Mouse (Mus musculus): ENCODE data around the gene Mfge8. TPM values are rescaled to one million over a fixed set of nuclear protein-coding genes. Genes with fewer than 3 reads are reported as not detected.

Mfge8 gene
- polyA plus RNA-seq, 1 experiment from 2014 or later = 369 TPM

DNA sequence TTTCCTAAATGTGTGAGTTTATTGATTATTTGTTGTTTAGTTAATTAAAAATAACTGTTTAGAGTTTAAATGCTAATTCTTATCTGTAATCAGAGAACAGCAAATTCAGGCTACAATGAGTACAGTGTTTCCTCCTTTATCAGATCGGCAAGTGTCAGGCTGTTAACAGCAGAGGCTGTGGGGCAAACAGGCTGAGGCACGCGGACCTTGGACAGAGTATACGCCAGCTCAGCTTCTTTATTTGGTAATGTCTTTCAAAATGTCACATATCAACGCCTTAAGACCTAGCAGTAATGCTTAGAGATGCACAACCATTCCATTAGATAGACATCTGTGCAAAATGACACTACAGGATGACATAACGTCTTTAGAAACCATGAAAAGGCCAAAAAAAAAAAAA is 662 bp upstream of the Mfge8 start:
- Histone ChIP-seq H3K27me3 (no peaks in the 10 kb centered on the region), H3K9ac (0 out of 2 replicates have a peak overlapping the region, but pooled peaks have one; percentile 0), H3K36me3 (0 out of 2 replicates have a peak, but pooled peaks cover 6% of the 10 kb centered on the region), H3K27ac (no peak overlapping the region), H3K4me2 (peak overlapping the region; percentile 82; the same call in 1 of the 2 replicates), H3K4me1 (peaks cover 25% of the 10 kb centered on the region), H3K9me3 (no peaks in the 10 kb centered on the region), H3K4me3 (no peak overlapping the region)
- no peak for ATAC-seq (ENCODE audit: borderline replicate concordance, extremely low read depth, low FRiP score, low TSS enrichment)
- WGBS = 45% methylated on average over 6 of the region's 6 CpGs

GRCm38 (mm10) chr7:79147931-79148653 is 768 bp downstream of the Mfge8 start:
- peak overlapping the region; percentile 77 for H3K9ac ChIP-seq
- peaks cover 17% of the 10 kb centered on the region for H3K36me3 ChIP-seq
- 0 out of 2 replicates have a peak, but pooled peaks have one; percentile 2 for ATAC-seq (ENCODE audit: borderline replicate concordance, extremely low read depth, low FRiP score, low TSS enrichment)
- H3K27me3 ChIP-seq = no peaks in the 10 kb centered on the region
- 2% methylated on average over 19 of the region's 20 CpGs for WGBS
- peak overlapping the region; percentile 89 for H3K27ac ChIP-seq
- peak overlapping the region; percentile 82 for H3K4me3 ChIP-seq
- peak overlapping the region; percentile 82 for H3K4me2 ChIP-seq
- no peaks in the 10 kb centered on the region for H3K9me3 ChIP-seq
- H3K4me1 ChIP-seq = peaks cover 25% of the 10 kb centered on the region

DNA sequence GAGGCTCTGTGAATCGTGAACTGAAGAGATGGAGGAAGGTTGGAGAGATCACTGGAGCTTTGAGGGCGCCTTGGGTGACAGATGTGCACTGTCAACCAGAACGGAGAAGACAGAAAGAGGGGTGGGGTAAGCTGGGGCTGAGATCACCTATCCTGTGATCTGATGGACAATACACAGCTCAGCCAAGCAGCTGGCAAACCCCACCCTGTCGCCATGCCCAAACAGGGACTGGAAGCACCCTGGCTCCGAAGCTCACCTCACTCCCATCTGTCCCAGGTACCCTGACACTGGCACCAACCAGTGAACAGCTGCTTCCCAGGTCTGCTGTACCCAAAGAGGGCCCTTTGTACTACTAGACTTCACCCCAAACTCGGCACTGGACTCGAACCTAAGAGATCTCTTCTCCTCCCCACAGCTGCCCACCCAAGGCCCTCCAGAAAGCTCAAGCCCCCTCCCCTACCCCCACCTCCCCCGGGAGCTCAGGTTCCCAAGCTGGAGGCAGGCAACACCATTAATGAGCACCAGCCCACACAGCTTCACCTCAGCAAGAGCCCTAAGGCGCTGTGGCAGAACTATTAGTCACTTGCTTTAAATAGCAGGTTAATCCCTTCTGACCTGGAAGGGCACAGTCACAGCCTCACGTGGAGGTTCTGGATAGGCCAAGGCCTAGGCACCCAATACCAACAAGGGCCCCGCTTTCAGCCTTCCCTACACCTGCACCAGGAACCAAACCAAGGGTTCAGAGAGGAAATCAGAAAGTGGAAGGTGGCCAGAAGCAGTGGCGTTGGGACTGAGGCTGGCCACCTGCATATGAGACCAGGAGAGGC is 1.6 kb downstream of the Mfge8 start:
- Histone ChIP-seq H3K27me3 (no peaks in the 10 kb centered on the region), H3K27ac (no peak overlapping the region), H3K9ac (peak overlapping the region; percentile 77; the same call in 1 of the 2 replicates), H3K4me3 (peak overlapping the region; percentile 82), H3K4me2 (peak overlapping the region; percentile 82), H3K9me3 (no peaks in the 10 kb centered on the region), H3K36me3 (peaks cover 26% of the 10 kb centered on the region), H3K4me1 (peaks cover 25% of the 10 kb centered on the region)
- ATAC-seq (ENCODE audit: borderline replicate concordance, extremely low read depth, low FRiP score, low TSS enrichment) = no peak
- 45% methylated on average over 12 of the region's 12 CpGs for WGBS

DNA sequence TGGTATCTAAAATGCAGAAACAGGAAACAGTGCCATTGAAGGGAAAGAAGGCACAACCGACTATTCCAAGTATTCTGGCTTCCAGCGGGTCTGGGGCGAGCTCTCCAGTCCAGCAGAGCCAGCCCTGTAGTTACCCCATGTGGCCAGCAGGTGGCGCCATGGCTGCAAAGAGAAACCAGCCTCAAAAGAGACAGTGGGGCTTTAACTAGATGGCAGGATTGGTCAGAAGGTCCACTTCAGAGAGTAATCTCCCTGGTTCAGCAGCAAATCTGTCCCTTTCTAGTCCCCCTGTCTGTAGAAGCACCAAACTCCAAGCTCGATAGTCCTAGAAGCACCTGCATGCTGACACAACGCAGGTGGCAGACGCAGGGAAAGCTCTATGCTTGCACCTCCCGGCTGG is 8.0 kb downstream of the Mfge8 start:
- H3K36me3 ChIP-seq = peaks cover 57% of the 10 kb centered on the region
- no peak overlapping the region for H3K4me2 ChIP-seq
- WGBS = 36% methylated on average over 8 of the region's 8 CpGs
- no peak overlapping the region for H3K4me3 ChIP-seq
- H3K4me1 ChIP-seq = no peaks in the 10 kb centered on the region
- ATAC-seq (ENCODE audit: borderline replicate concordance, extremely low read depth, low FRiP score, low TSS enrichment) = no peak
- H3K27me3 ChIP-seq = no peaks in the 10 kb centered on the region
- no peak overlapping the region for H3K27ac ChIP-seq
- no peak overlapping the region for H3K9ac ChIP-seq
- no peaks in the 10 kb centered on the region for H3K9me3 ChIP-seq

GRCm38 (mm10) chr7:79139891-79140591 is 8.8 kb downstream of the Mfge8 start:
- Histone ChIP-seq H3K9ac (no peak overlapping the region), H3K4me2 (no peak overlapping the region), H3K4me1 (no peaks in the 10 kb centered on the region), H3K36me3 (peaks cover 62% of the 10 kb centered on the region), H3K9me3 (no peaks in the 10 kb centered on the region), H3K27ac (no peak overlapping the region), H3K27me3 (no peaks in the 10 kb centered on the region), H3K4me3 (no peak overlapping the region)
- no peak for ATAC-seq (ENCODE audit: borderline replicate concordance, extremely low read depth, low FRiP score, low TSS enrichment)
- WGBS = 61% methylated on average over 4 of the region's 4 CpGs

- WGBS = 70% methylated on average over 6 of the region's 6 CpGs
- Histone ChIP-seq H3K27me3 (no peaks in the 10 kb centered on the region), H3K27ac (no peak overlapping the region), H3K4me1 (no peaks in the 10 kb centered on the region), H3K4me3 (no peak overlapping the region), H3K4me2 (no peak overlapping the region), H3K36me3 (peaks cover 66% of the 10 kb centered on the region), H3K9ac (no peak overlapping the region), H3K9me3 (no peaks in the 10 kb centered on the region)
- ATAC-seq (ENCODE audit: borderline replicate concordance, extremely low read depth, low FRiP score, low TSS enrichment) = no peak
Observed at GRCm38 (mm10) chr7:79139328-79139824, 9.5 kb downstream of the Mfge8 start.

DNA sequence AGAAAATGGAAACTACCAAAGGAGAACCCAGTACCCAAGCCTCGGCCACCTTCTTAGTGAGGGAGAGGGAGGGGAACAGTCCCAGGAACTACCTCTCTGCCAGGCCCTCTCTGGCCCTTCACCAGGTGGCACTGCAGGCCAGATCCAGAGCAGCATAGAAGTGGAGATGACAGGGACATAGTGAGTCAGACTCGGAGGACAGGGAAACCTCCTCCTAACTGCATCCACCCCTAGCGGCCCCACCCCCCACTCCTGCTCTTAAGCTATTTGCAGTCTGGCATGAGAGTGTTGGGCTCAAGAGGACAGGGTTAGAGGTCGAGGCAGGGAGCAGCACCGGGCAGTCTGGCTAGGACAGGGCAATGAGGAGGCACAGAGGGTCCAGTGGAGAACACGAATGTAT is 15.5 kb downstream of the Mfge8 start:
- WGBS = 23% methylated on average over 6 of the region's 6 CpGs

GRCm38 (mm10) chr7:79130843-79131444 is 17.9 kb downstream of the Mfge8 start, which contains the start of gene Hapln3:
TSS of gene Hapln3 (minus strand) at chr7:79131018.
- H3K27me3 ChIP-seq = no peaks in the 10 kb centered on the region
- no peaks in the 10 kb centered on the region for H3K9me3 ChIP-seq
- H3K36me3 ChIP-seq = peaks cover 20% of the 10 kb centered on the region
- peaks cover 18% of the 10 kb centered on the region for H3K4me1 ChIP-seq
- no peak within 1 kb of the TSS for H3K27ac ChIP-seq
- no peak within 1 kb of the TSS for H3K9ac ChIP-seq
- H3K4me3 ChIP-seq = peak within 1 kb of the TSS; percentile 29
- WGBS = 3% methylated on average over 19 of the region's 19 CpGs
- peak within 1 kb of the TSS; percentile 56 for H3K4me2 ChIP-seq
- ATAC-seq (ENCODE audit: borderline replicate concordance, extremely low read depth, low FRiP score, low TSS enrichment) = 0 out of 2 replicates have a peak, but pooled peaks have one; percentile 13

More for the DNA sequence above, 15.5 kb downstream of the Mfge8 start:
- Histone ChIP-seq H3K4me2 (no peak overlapping the region), H3K4me1 (peaks cover 18% of the 10 kb centered on the region), H3K9me3 (no peaks in the 10 kb centered on the region), H3K27me3 (no peaks in the 10 kb centered on the region), H3K36me3 (peaks cover 36% of the 10 kb centered on the region), H3K4me3 (no peak overlapping the region), H3K27ac (no peak overlapping the region), H3K9ac (no peak overlapping the region)
- no peak for ATAC-seq (ENCODE audit: borderline replicate concordance, extremely low read depth, low FRiP score, low TSS enrichment)

GRCm38 (mm10) chr7:79130385-79130784 is 18.5 kb downstream of the Mfge8 start:
- Histone ChIP-seq H3K27ac (no peak overlapping the region), H3K27me3 (no peaks in the 10 kb centered on the region), H3K4me3 (peak overlapping the region; percentile 29), H3K4me2 (peak overlapping the region; percentile 56), H3K9ac (no peak overlapping the region), H3K9me3 (no peaks in the 10 kb centered on the region), H3K36me3 (peaks cover 15% of the 10 kb centered on the region), H3K4me1 (peaks cover 18% of the 10 kb centered on the region)
- ATAC-seq (ENCODE audit: borderline replicate concordance, extremely low read depth, low FRiP score, low TSS enrichment) = no peak
- 13% methylated on average over 13 of the region's 13 CpGs for WGBS

DNA sequence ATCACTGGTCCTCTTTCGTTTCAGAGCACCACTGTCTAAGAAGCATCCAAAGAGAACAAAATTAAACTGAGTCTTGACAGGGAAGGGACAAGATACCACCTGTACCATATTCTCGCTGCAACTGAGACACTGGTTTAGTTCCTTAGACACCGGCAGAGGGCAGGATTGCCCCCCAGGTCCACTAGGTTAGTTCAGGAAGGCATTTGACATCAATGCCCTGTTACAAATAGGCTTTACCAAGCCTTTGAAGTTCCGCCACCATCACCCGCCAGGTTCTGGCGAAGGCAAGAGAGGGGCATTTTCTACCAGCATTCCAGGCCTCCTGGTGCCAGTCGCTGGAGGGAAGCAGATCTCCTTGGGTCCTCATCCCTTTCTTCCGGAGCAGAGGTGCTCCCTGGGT is 19.0 kb downstream of the Mfge8 start:
- Histone ChIP-seq H3K4me2 (peak overlapping the region; percentile 56), H3K4me3 (peak overlapping the region; percentile 29), H3K36me3 (peaks cover 10% of the 10 kb centered on the region), H3K4me1 (peaks cover 18% of the 10 kb centered on the region), H3K27me3 (no peaks in the 10 kb centered on the region), H3K9me3 (no peaks in the 10 kb centered on the region), H3K27ac (no peak overlapping the region), H3K9ac (no peak overlapping the region)
- WGBS = 18% methylated on average over 8 of the region's 8 CpGs
- no peak for ATAC-seq (ENCODE audit: borderline replicate concordance, extremely low read depth, low FRiP score, low TSS enrichment)

DNA sequence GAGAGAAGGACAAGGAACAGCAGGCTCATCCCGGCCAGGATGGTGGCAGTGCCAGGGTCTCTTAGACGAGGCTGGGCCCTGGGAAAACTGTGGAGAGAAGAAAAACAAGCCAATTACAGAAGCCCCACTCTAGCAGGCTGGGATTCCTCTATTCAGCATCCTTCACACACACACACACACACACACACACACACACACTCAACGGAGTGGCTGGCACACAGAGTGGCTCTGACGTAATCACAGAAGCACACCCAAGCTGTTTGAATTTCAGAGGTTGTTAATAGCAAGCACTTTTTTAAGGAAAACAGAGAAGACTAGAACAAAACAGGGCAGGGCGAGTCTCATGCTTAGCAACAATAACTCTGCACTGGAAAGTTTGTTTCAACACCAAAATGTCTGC is 25.4 kb downstream of the Mfge8 start:
- Histone ChIP-seq H3K4me2 (no peak overlapping the region), H3K4me3 (no peak overlapping the region), H3K27me3 (no peaks in the 10 kb centered on the region), H3K36me3 (no peaks in the 10 kb centered on the region), H3K27ac (no peak overlapping the region), H3K9ac (no peak overlapping the region), H3K4me1 (no peaks in the 10 kb centered on the region), H3K9me3 (no peaks in the 10 kb centered on the region)
- 71% methylated on average over 5 of the region's 5 CpGs for WGBS
- no peak for ATAC-seq (ENCODE audit: borderline replicate concordance, extremely low read depth, low FRiP score, low TSS enrichment)

Measured in lung, embryonic 15.5 days (tissue).